Mouse (Mus musculus) right cerebral cortex, adult 18-20 months (tissue): Measurements from ENCODE around the gene B430306N03Rik.
A peak's percentile ranks its signal among the peaks of the same experiment; 100 is the strongest.
"Not testable (repeated sequence)": the region's sequence is repeated elsewhere in the genome, so short reads cannot be mapped to it uniquely, and the experiment has no call there.

Experiments
- DNase-seq: peaks from one replicate; pipeline ENCODE4 v3.0.0; 2022; ENCODE audit warnings: mixed read lengths

The B430306N03Rik gene

GRCm38 (mm10) chr17:48318686-48319085, 2.7 kb downstream of the B430306N03Rik start:
- DNase-seq, result no peak

- no peak for DNase-seq
Measured at GRCm38 (mm10) chr17:48321279-48321678, 5.3 kb downstream of the B430306N03Rik start.

GRCm38 (mm10) chr17:48323236-48323635, 7.3 kb downstream of the B430306N03Rik start:
- DNase-seq, result no peak

- no peak for DNase-seq
Measured at GRCm38 (mm10) chr17:48324258-48324657, 8.3 kb downstream of the B430306N03Rik start.

- no peak for DNase-seq
Measured at GRCm38 (mm10) chr17:48325093-48325492, 9.2 kb downstream of the B430306N03Rik start.

- no peak for DNase-seq
Measured at GRCm38 (mm10) chr17:48325638-48326037, 9.7 kb downstream of the B430306N03Rik start.

- DNase-seq, result peak; percentile 91
Measured at GRCm38 (mm10) chr17:48326656-48327055, 10.7 kb downstream of the B430306N03Rik start.

GRCm38 (mm10) chr17:48332524-48332923, 16.6 kb downstream of the B430306N03Rik start:
- DNase-seq, result no peak

GRCm38 (mm10) chr17:48334186-48334585, 18.2 kb downstream of the B430306N03Rik start:
- DNase-seq, result no peak

GRCm38 (mm10) chr17:48336857-48337256, 20.9 kb downstream of the B430306N03Rik start:
- DNase-seq, result peak; percentile 76

GRCm38 (mm10) chr17:48340267-48340666, 24.3 kb downstream of the B430306N03Rik start:
- no peak for DNase-seq

GRCm38 (mm10) chr17:48341947-48342346, 26.0 kb downstream of the B430306N03Rik start:
- DNase-seq, result peak; percentile 18

GRCm38 (mm10) chr17:48343065-48343464, 27.1 kb downstream of the B430306N03Rik start:
- DNase-seq, result no peak

- no peak for DNase-seq
Measured at GRCm38 (mm10) chr17:48345824-48346223, 29.9 kb downstream of the B430306N03Rik start.

GRCm38 (mm10) chr17:48346231-48346630, 30.3 kb downstream of the B430306N03Rik start, which contains the start of gene Trem2:
Trem2 (plus strand) TSS chr17:48346401.
- DNase-seq, result no peak

GRCm38 (mm10) chr17:48346834-48347233, 30.9 kb downstream of the B430306N03Rik start:
- peak; percentile 25 for DNase-seq

- no peak for DNase-seq
Measured at GRCm38 (mm10) chr17:48347287-48347686, 31.3 kb downstream of the B430306N03Rik start.

GRCm38 (mm10) chr17:48350681-48351193, 34.8 kb downstream of the B430306N03Rik start:
- DNase-seq, result no peak

- not testable (repeated sequence) for DNase-seq
Measured at GRCm38 (mm10) chr17:48352976-48353375, 37.0 kb downstream of the B430306N03Rik start.

- DNase-seq, result no peak
Measured at GRCm38 (mm10) chr17:48355822-48356221, 39.9 kb downstream of the B430306N03Rik start.

- no peak for DNase-seq
Measured at GRCm38 (mm10) chr17:48357892-48358291, 42.0 kb downstream of the B430306N03Rik start.

- DNase-seq, result no peak
Measured at GRCm38 (mm10) chr17:48359616-48360015, 43.7 kb downstream of the B430306N03Rik start, which contains the start of gene Treml1. Treml1 (plus strand) TSS chr17:48359916.

- no peak for DNase-seq
Measured at GRCm38 (mm10) chr17:48360462-48360861, 44.5 kb downstream of the B430306N03Rik start.

- no peak for DNase-seq
Measured at GRCm38 (mm10) chr17:48362346-48362745, 46.4 kb downstream of the B430306N03Rik start.

- peak; percentile 49 for DNase-seq
Measured at GRCm38 (mm10) chr17:48362966-48363365, 47.0 kb downstream of the B430306N03Rik start.
